Mouse (Mus musculus) lung, adult 2 months (tissue): Measurements from ENCODE around the gene Maml3.

Experiments used
- CTCF ChIP-seq: fragments of 200-500 bp; IDR thresholded peaks from 2 replicates; pipeline ENCODE4 v1.5.1; 2011; ENCODE audit warnings: mild to moderate bottlenecking, low read length, control low read depth; ENCODE audit not compliant: insufficient read depth
- POLR2A ChIP-seq: fragments of 200-500 bp; IDR thresholded peaks from 2 replicates; pipeline ENCODE4 v1.6.1; 2011; ENCODE audit warnings: low read depth, mild to moderate bottlenecking, control low read depth, low read length, borderline replicate concordance; ENCODE audit errors: extremely low read depth

DNA sequence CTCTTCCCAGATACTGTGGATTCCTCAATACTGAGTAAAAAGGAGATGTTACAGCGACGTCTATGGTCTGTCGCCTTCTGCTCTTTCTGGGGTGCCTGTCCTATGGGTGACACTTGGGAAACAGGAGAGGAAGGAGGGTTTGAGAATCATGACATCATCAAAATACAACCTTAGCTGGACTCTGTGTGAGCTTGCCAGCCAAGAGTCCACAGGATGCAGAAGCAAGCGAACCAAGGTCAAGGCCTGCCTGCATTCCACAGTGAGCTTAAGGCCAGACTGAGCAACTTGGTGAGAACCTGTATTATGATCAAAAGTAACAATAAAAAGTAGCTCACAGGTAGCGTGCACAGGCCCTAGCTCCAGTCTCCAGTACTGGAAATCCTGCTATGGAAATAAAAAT is 167.7 kb downstream of the Maml3 start:
- TF ChIP-seq POLR2A, result no peak
- no peak for TF ChIP-seq CTCF
